Mouse (Mus musculus): ENCODE results near the gene Stpg4. TPM values are rescaled to one million over a fixed set of nuclear protein-coding genes. Genes with fewer than 3 reads are reported as not detected.

Gene Stpg4
- polyA plus RNA-seq, 1 experiment from 2014 or later, result 0.60 TPM

DNA sequence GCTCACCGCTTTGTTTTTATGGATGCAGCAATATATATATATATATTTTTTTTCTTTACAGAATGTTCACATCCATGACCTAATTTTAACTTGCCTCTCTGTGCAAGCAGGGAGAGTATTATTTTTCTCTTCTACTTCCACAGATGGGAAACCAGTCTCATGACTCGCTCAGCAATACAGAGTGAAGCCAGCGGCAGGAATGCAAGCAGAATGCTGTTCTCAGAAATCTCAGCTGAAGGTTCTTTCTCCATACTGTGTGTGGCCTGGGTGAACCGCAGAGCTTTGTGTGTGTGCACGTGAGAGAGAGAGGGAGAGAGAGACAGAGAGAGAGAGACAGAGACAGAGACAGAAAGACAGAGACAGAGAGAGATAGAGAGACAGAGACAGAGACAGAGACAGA lies 41.1 kb upstream of the Stpg4 start:
- 82% methylated on average over 5 of the region's 5 CpGs for WGBS
- peaks cover 6% of the 10 kb centered on the region for H3K4me1 ChIP-seq (ENCODE audit: insufficient read depth, low read length)

GRCm38 (mm10) chr17:87461499-87461896 lies 34.0 kb upstream of the Stpg4 start:
- Histone ChIP-seq H3K4me1 (ENCODE audit: insufficient read depth, low read length) (peaks cover 43% of the 10 kb centered on the region), H3K27ac (ENCODE audit: low read length) (no peak overlapping the region), H3K9ac (replicated peaks; ENCODE audit: low read length) (no peak overlapping the region), H3K4me3 (ENCODE audit: low read length) (no peak overlapping the region), H3K9me3 (ENCODE audit: low read length) (no peaks in the 10 kb centered on the region), H3K4me2 (replicated peaks; ENCODE audit: low read depth, low read length) (no peak overlapping the region), H3K27me3 (ENCODE audit: insufficient read depth, low read length) (no peaks in the 10 kb centered on the region), H3K36me3 (ENCODE audit: insufficient read depth, low read length) (no peaks in the 10 kb centered on the region)
- 56% methylated on average over 3 of the region's 3 CpGs for WGBS
- ATAC-seq (ENCODE audit: low FRiP score, low TSS enrichment), result no peak

More for the DNA sequence above, 41.1 kb upstream of the Stpg4 start:
- Histone ChIP-seq H3K27me3 (ENCODE audit: insufficient read depth, low read length) (no peaks in the 10 kb centered on the region), H3K27ac (ENCODE audit: low read length) (no peak overlapping the region), H3K36me3 (ENCODE audit: insufficient read depth, low read length) (no peaks in the 10 kb centered on the region), H3K9me3 (ENCODE audit: low read length) (no peaks in the 10 kb centered on the region), H3K4me3 (ENCODE audit: low read length) (no peak overlapping the region), H3K9ac (replicated peaks; ENCODE audit: low read length) (no peak overlapping the region), H3K4me2 (replicated peaks; ENCODE audit: low read depth, low read length) (no peak overlapping the region)
- ATAC-seq (ENCODE audit: low FRiP score, low TSS enrichment), result no peak

DNA sequence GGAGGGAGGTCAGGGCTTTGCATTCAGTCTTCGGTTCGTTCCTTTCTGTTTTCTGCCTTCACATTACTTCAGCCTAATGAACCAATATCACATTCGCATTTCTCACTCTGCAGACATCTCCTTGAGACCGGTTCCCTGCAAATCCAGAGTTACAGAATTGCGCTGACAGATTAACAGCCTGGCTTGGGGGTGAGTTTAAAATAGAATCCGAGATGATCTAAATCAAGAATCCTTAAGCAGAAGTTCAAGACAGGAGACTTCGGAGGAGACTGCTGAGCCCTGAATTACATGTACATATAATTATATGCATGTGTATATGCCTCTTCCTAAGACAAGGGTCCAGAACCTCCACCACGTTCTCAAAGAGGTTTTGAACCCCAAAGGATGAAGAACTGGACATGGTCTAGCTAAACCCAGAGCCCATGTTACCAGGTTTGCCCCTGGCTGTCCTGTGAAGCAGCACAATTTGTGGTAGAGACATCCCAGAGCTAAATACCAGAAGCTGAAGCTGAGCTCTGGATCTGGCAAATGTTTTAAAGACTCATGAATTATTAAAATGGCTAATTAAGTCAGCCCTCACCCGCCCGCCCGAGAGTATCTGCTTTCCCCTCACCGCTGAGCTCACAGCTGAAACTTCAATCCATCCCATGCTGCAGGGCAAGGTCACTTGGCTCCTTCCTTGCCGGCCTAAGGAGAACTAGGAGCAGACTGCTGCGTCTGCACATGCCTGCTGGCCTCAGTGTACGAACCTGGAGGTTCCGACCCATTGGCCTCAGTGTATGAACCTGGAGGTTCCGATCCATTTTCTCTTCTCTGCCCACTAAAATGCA lies 33.3 kb upstream of the Stpg4 start:
- 25% methylated on average over 17 of the region's 17 CpGs for WGBS
- H3K4me1 ChIP-seq (ENCODE audit: insufficient read depth, low read length), result peaks cover 43% of the 10 kb centered on the region
- H3K27ac ChIP-seq (ENCODE audit: low read length), result peak overlapping the region; percentile 87
- peak; percentile 41; the same call in 1 of the 2 replicates for ATAC-seq (ENCODE audit: low FRiP score, low TSS enrichment)
- no peaks in the 10 kb centered on the region for H3K9me3 ChIP-seq (ENCODE audit: low read length)
- H3K4me2 ChIP-seq (replicated peaks; ENCODE audit: low read depth, low read length), result peak overlapping the region; percentile 52
- H3K36me3 ChIP-seq (ENCODE audit: insufficient read depth, low read length), result no peaks in the 10 kb centered on the region
- peak overlapping the region; percentile 58 for H3K9ac ChIP-seq (replicated peaks; ENCODE audit: low read length)
- H3K4me3 ChIP-seq (ENCODE audit: low read length), result peak overlapping the region; percentile 28
- H3K27me3 ChIP-seq (ENCODE audit: insufficient read depth, low read length), result no peaks in the 10 kb centered on the region

DNA sequence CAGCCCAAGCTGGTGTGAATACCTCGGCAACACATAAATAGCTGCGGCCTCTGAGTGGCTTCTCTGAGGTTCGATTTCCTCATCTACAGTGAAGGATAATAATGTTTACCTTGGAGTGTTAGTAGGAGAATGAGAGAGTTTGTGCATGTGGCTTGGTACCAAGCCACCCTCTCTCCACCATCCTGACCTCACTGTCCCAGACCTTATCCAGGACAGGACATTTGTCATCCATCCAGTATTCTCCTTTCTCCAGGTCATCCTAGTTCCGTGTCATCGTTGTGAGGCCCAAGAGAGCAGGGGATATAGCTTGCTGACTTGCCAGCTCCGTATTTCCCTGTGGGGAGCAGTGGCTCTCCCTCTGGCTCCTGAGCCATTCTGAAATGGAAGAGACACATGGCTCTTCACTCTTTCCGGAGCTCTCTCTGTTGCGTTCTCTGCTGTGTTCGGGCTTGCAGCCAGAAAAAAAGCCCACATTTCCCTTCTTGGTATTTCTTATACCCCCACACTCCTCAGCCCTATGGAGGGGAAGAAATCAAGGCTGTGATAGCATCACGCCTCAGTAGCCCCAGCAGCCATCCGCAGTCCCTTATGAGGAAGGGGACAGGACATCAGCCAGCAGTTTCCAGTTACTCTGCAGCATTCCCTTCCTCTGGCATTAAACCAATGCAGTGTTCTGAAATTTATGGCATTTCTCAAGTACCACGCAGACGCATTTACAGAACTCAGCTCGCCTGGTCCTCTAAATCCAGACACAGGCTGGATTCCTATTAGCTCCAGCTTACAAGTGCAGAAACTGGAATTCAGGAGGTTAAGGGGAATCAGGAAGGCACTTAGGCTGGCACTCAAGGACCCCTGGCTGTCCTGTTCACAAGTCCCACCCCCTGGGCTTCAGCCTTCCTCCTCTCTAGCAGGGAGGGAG lies 32.5 kb upstream of the Stpg4 start:
- WGBS, result 5% methylated on average over 14 of the region's 14 CpGs
- H3K9ac ChIP-seq (replicated peaks; ENCODE audit: low read length), result peak overlapping the region; percentile 58
- H3K4me3 ChIP-seq (ENCODE audit: low read length), result peak overlapping the region; percentile 28
- peak overlapping the region; percentile 87 for H3K27ac ChIP-seq (ENCODE audit: low read length)
- peak; percentile 71 for ATAC-seq (ENCODE audit: low FRiP score, low TSS enrichment)
- no peaks in the 10 kb centered on the region for H3K36me3 ChIP-seq (ENCODE audit: insufficient read depth, low read length)
- no peaks in the 10 kb centered on the region for H3K9me3 ChIP-seq (ENCODE audit: low read length)
- no peaks in the 10 kb centered on the region for H3K27me3 ChIP-seq (ENCODE audit: insufficient read depth, low read length)
- peak overlapping the region; percentile 52 for H3K4me2 ChIP-seq (replicated peaks; ENCODE audit: low read depth, low read length)
- H3K4me1 ChIP-seq (ENCODE audit: insufficient read depth, low read length), result peaks cover 43% of the 10 kb centered on the region

- WGBS, result 6% methylated on average over 13 of the region's 17 CpGs
- no peaks in the 10 kb centered on the region for H3K27me3 ChIP-seq (ENCODE audit: insufficient read depth, low read length)
- ATAC-seq (ENCODE audit: low FRiP score, low TSS enrichment), result peak; percentile 86
- H3K9ac ChIP-seq (replicated peaks; ENCODE audit: low read length), result peak overlapping the region; percentile 58
- peak overlapping the region; percentile 52 for H3K4me2 ChIP-seq (replicated peaks; ENCODE audit: low read depth, low read length)
- peak overlapping the region; percentile 87 for H3K27ac ChIP-seq (ENCODE audit: low read length)
- H3K4me3 ChIP-seq (ENCODE audit: low read length), result peak overlapping the region; percentile 28
- no peaks in the 10 kb centered on the region for H3K36me3 ChIP-seq (ENCODE audit: insufficient read depth, low read length)
- no peaks in the 10 kb centered on the region for H3K9me3 ChIP-seq (ENCODE audit: low read length)
- peaks cover 43% of the 10 kb centered on the region for H3K4me1 ChIP-seq (ENCODE audit: insufficient read depth, low read length)
Observed at GRCm38 (mm10) chr17:87458911-87459749, 31.6 kb upstream of the Stpg4 start.

DNA sequence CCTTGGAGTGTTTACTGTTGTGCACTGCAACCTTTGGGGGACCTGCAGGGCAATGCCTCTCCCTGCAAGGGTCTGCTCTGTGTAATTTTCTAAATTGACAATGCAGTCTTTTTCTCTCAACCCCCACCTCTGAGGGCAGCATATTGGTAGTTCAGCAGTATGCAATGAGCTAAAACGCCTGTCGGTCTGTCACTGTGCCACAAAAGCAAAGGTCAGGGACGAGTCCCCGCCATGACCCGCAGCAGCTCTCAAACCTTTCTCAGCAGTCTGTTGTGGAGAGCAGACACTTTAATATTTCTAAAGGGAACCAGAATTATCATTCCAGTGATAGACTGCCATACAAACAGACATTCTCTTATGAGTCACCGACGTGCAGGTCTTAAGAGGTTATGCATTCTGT lies 30.4 kb upstream of the Stpg4 start:
- no peak for ATAC-seq (ENCODE audit: low FRiP score, low TSS enrichment)

GRCm38 (mm10) chr17:87454121-87454520 lies 26.6 kb upstream of the Stpg4 start:
- no peak for ATAC-seq (ENCODE audit: low FRiP score, low TSS enrichment)
- H3K4me2 ChIP-seq (replicated peaks; ENCODE audit: low read depth, low read length), result no peak overlapping the region
- 95% methylated on average over 3 of the region's 3 CpGs for WGBS

More for the DNA sequence above, 30.4 kb upstream of the Stpg4 start:
- Histone ChIP-seq H3K4me1 (ENCODE audit: insufficient read depth, low read length) (peaks cover 43% of the 10 kb centered on the region), H3K9me3 (ENCODE audit: low read length) (no peaks in the 10 kb centered on the region), H3K9ac (replicated peaks; ENCODE audit: low read length) (no peak overlapping the region), H3K27ac (ENCODE audit: low read length) (no peak overlapping the region), H3K36me3 (ENCODE audit: insufficient read depth, low read length) (no peaks in the 10 kb centered on the region), H3K4me3 (ENCODE audit: low read length) (no peak overlapping the region), H3K27me3 (ENCODE audit: insufficient read depth, low read length) (no peaks in the 10 kb centered on the region), H3K4me2 (replicated peaks; ENCODE audit: low read depth, low read length) (no peak overlapping the region)
- WGBS, result 66% methylated on average over 7 of the region's 7 CpGs

DNA sequence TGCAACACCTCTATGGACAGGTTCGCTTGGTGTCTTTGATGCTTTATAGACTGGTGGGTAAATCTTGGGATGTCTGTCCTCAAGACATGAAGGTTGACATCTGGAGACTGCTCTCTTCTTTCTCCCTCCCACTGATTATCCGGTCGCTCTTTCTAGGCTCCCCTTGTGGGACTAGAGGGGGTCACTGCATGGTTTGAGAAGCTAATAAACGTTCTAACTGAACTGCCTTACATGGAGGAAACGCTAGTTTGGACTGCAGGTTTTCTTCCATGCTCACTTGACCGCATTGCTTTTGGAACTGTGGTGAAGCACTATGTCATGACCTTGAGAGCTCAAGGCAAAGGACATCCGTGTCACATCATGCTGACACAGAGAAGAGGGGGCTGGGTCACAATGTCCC lies 25.8 kb upstream of the Stpg4 start:
- Histone ChIP-seq H3K36me3 (ENCODE audit: insufficient read depth, low read length) (no peaks in the 10 kb centered on the region), H3K27me3 (ENCODE audit: insufficient read depth, low read length) (no peaks in the 10 kb centered on the region), H3K9ac (replicated peaks; ENCODE audit: low read length) (no peak overlapping the region), H3K4me1 (ENCODE audit: insufficient read depth, low read length) (peaks cover 9% of the 10 kb centered on the region), H3K27ac (ENCODE audit: low read length) (no peak overlapping the region), H3K4me3 (ENCODE audit: low read length) (no peak overlapping the region), H3K9me3 (ENCODE audit: low read length) (no peaks in the 10 kb centered on the region), H3K4me2 (replicated peaks; ENCODE audit: low read depth, low read length) (no peak overlapping the region)
- ATAC-seq (ENCODE audit: low FRiP score, low TSS enrichment), result no peak
- 76% methylated on average over 7 of the region's 7 CpGs for WGBS

More at GRCm38 (mm10) chr17:87454121-87454520, 26.6 kb upstream of the Stpg4 start:
- Histone ChIP-seq H3K27ac (ENCODE audit: low read length) (no peak overlapping the region), H3K36me3 (ENCODE audit: insufficient read depth, low read length) (no peaks in the 10 kb centered on the region), H3K4me1 (ENCODE audit: insufficient read depth, low read length) (peaks cover 17% of the 10 kb centered on the region), H3K9me3 (ENCODE audit: low read length) (no peaks in the 10 kb centered on the region), H3K4me3 (ENCODE audit: low read length) (no peak overlapping the region), H3K27me3 (ENCODE audit: insufficient read depth, low read length) (no peaks in the 10 kb centered on the region), H3K9ac (replicated peaks; ENCODE audit: low read length) (no peak overlapping the region)

- 89% methylated on average over 8 of the region's 8 CpGs for WGBS
- Histone ChIP-seq H3K4me2 (replicated peaks; ENCODE audit: low read depth, low read length) (no peak overlapping the region), H3K27me3 (ENCODE audit: insufficient read depth, low read length) (no peaks in the 10 kb centered on the region), H3K9me3 (ENCODE audit: low read length) (no peaks in the 10 kb centered on the region), H3K9ac (replicated peaks; ENCODE audit: low read length) (no peak overlapping the region), H3K36me3 (ENCODE audit: insufficient read depth, low read length) (no peaks in the 10 kb centered on the region), H3K27ac (ENCODE audit: low read length) (no peak overlapping the region), H3K4me3 (ENCODE audit: low read length) (no peak overlapping the region), H3K4me1 (ENCODE audit: insufficient read depth, low read length) (peaks cover 14% of the 10 kb centered on the region)
- ATAC-seq (ENCODE audit: low FRiP score, low TSS enrichment), result no peak
Observed at GRCm38 (mm10) chr17:87448881-87449280, 21.3 kb upstream of the Stpg4 start.
